In the genomic region with DNA sequence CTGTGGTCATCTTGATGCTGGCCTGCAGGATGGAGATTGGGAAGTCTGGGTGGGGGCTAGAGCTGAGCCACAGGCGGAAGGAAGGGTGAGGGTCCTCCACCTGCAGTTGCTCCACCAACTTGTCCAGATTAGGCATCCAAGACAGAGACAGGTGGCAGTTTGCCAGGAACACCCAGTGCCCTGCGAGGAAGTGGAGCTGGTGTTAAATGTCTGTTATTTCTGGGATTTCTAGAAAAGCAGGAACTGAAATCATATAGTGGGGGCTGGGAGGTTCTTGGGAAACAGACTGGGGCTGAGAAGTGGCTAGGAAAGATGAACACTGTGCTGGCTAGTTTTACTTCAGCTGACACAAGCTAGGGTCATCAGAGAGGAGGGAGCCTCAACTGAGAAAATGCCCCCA, we compare ENCODE assay signal across 10 mouse cellular contexts. TPM values are rescaled to one million over a fixed set of nuclear protein-coding genes. Genes with fewer than 3 reads are reported as not detected.
DNase-seq lines count a peak whose midpoint lies in the region; ATAC-seq and TF ChIP-seq lines count a peak whose summit lies in the region.
"Had no signal": no experiment of that assay in that cellular context is flagged by ENCODE, and none has a peak within 500 bp of the region (broad histone marks: within the 10 kb centered on the region; RNA-seq: fewer than 3 reads in every experiment).

No protein-coding gene starts in this region.

- DNase-seq in cerebellum, postnatal 14 days, result peak; percentile 37 to 61
- no peak for DNase-seq in cerebellum, postnatal 36 days
- peak; percentile 51 for DNase-seq in lung, embryonic 14.5 days
- DNase-seq in lung, postnatal 10 days, result no peak
- no peak for DNase-seq in midbrain, embryonic 11.5 days (ENCODE audit: low spot score, missing footprints)
- DNase-seq in left cerebral cortex, adult 8-10 months (ENCODE audit: low spot score in 2 of 2), result no peak

- no peak for ATAC-seq in lung, embryonic 14.5 days (ENCODE audit: insufficient read depth)
- no peak for ATAC-seq in heart, embryonic 11.5 days (replicated peaks; ENCODE audit: insufficient number of reproducible peaks, low FRiP score, low TSS enrichment)
- ATAC-seq in midbrain, embryonic 11.5 days (ENCODE audit: low FRiP score), result no peak
- ATAC-seq: hindbrain, embryonic 16.5 days had no signal

- H3K9me3 ChIP-seq in lung, embryonic 14.5 days (ENCODE audit: low read depth, low read length), result no peaks in the 10 kb centered on the region
- no peaks in the 10 kb centered on the region for H3K9me3 ChIP-seq in heart, embryonic 11.5 days (replicated peaks; ENCODE audit: control insufficient read depth, low read length)
- H3K9me3 ChIP-seq in midbrain, embryonic 11.5 days (ENCODE audit: control insufficient read depth, low read length), result no peaks in the 10 kb centered on the region
- H3K9me3 ChIP-seq: midbrain, embryonic 12.5 days had no signal

- no peaks in the 10 kb centered on the region for H3K79me2 ChIP-seq in macrophage (ENCODE audit: inconsistent target)

- no peak overlapping the region for H3K4me2 ChIP-seq in lung, embryonic 14.5 days
- 0 out of 2 replicates have a peak overlapping the region, but pooled peaks have one; percentile 6 for H3K4me2 ChIP-seq in heart, embryonic 11.5 days
- H3K4me2 ChIP-seq in midbrain, embryonic 11.5 days, result no peak overlapping the region
- H3K4me2 ChIP-seq: midbrain, embryonic 12.5 days had no signal

- H3K4me3 ChIP-seq in lung, embryonic 14.5 days (ENCODE audit: low read depth, low read length), result no peak overlapping the region
- H3K4me3 ChIP-seq in heart, embryonic 11.5 days (ENCODE audit: low read depth, low read length), result no peak overlapping the region
- H3K4me3 ChIP-seq in macrophage (ENCODE audit: inconsistent target), result no peak overlapping the region
- H3K4me3 ChIP-seq in midbrain, embryonic 11.5 days (ENCODE audit: low read depth, low read length), result no peak overlapping the region
- H3K4me3 ChIP-seq: midbrain, embryonic 12.5 days had no signal

- H3K4me1 ChIP-seq in lung, embryonic 14.5 days (ENCODE audit: insufficient read depth), result no peaks in the 10 kb centered on the region
- peaks cover 9% of the 10 kb centered on the region; the same call in 1 of the 2 replicates for H3K4me1 ChIP-seq in heart, embryonic 11.5 days (ENCODE audit: control insufficient read depth, insufficient read depth, low read length)
- no peaks in the 10 kb centered on the region for H3K4me1 ChIP-seq in midbrain, embryonic 11.5 days (ENCODE audit: control insufficient read depth, insufficient read depth, low read length)

- WGBS in lung, embryonic 14.5 days, result 14% methylated on average over 2 of the region's 2 CpGs
- WGBS in heart, embryonic 11.5 days (ENCODE audit: insufficient replicate concordance), result 40% methylated on average over 2 of the region's 2 CpGs
- WGBS in macrophage (ENCODE audit: missing documents), result 7% methylated on average over 2 of the region's 2 CpGs
- WGBS in midbrain, embryonic 11.5 days, result 75% methylated on average over 2 of the region's 2 CpGs

- no peaks in the 10 kb centered on the region for H3K27me3 ChIP-seq in lung, embryonic 14.5 days (ENCODE audit: insufficient read depth, low read length)
- peaks cover 7% of the 10 kb centered on the region for H3K27me3 ChIP-seq in heart, embryonic 11.5 days (ENCODE audit: control insufficient read depth, insufficient read depth, low read length)
- H3K27me3 ChIP-seq in midbrain, embryonic 11.5 days (ENCODE audit: control insufficient read depth, insufficient read depth, low read length), result no peaks in the 10 kb centered on the region
- H3K27me3 ChIP-seq: midbrain, embryonic 12.5 days had no signal

- H3K9ac ChIP-seq in lung, embryonic 14.5 days, result no peak overlapping the region
- no peak overlapping the region for H3K9ac ChIP-seq in heart, embryonic 11.5 days (ENCODE audit: low read depth, low read length)
- H3K9ac ChIP-seq in midbrain, embryonic 11.5 days (ENCODE audit: low read length), result no peak overlapping the region
- H3K9ac ChIP-seq: midbrain, embryonic 12.5 days had no signal

- TF ChIP-seq CTCF in lung, embryonic 14.5 days (IDR thresholded peaks at IDR 0.05; ENCODE audit: low read depth), result no peak

- no peaks in the 10 kb centered on the region for H3K36me3 ChIP-seq in lung, embryonic 14.5 days (ENCODE audit: insufficient read depth)
- no peaks in the 10 kb centered on the region for H3K36me3 ChIP-seq in heart, embryonic 11.5 days (ENCODE audit: control insufficient read depth, insufficient read depth, low read length)
- no peaks in the 10 kb centered on the region for H3K36me3 ChIP-seq in macrophage (ENCODE audit: inconsistent target)
- no peaks in the 10 kb centered on the region for H3K36me3 ChIP-seq in midbrain, embryonic 11.5 days (ENCODE audit: control insufficient read depth, insufficient read depth, low read length)
- H3K36me3 ChIP-seq: midbrain, embryonic 12.5 days had no signal

- no peak overlapping the region; the same call in 1 of the 2 replicates for H3K27ac ChIP-seq in lung, embryonic 14.5 days (ENCODE audit: low read depth)
- no peak overlapping the region for H3K27ac ChIP-seq in heart, embryonic 11.5 days (ENCODE audit: low read depth, low read length)
- 0 out of 2 replicates have a peak overlapping the region, but pooled peaks have one; percentile 27 for H3K27ac ChIP-seq in macrophage
- no peak overlapping the region for H3K27ac ChIP-seq in midbrain, embryonic 11.5 days (ENCODE audit: low read depth, low read length)
- H3K27ac ChIP-seq: midbrain, embryonic 12.5 days had no signal

RNA-seq across cellular contexts. Expression of a gene that starts 15.8 kb away (rescaled TPM):
- polyA plus RNA-seq in lung, embryonic 14.5 days (2014; fragmentation: Nextera tagmentation; extraction: Ambion mirVana), result 22.9 and 24.4 TPM in 2 replicates
- polyA plus RNA-seq in heart, embryonic 11.5 days (2014; fragmentation: Nextera tagmentation; extraction: Ambion mirVana), result 21.5 and 25.1 TPM in 2 replicates
- total RNA-seq in macrophage (2018; cell fraction: chromatin; rRNA removed), result 100 to 1,000 TPM in 17 of 26 experiments, 10 to 100 TPM in 9; 22.8 to 979 (median 248) TPM
- 100 to 1,000 TPM in 4 of 26 experiments, 10 to 100 TPM in 22; 10.2 to 238 (median 34.9) TPM for total RNA-seq in macrophage (2018; cell fraction: cytosol; rRNA removed)
- total RNA-seq in macrophage (2018; cell fraction: nucleus; rRNA removed), result 100 to 1,000 TPM in 14 of 26 experiments, 10 to 100 TPM in 12; 16.8 to 645 (median 137) TPM
- 4.5 to 15.0 TPM (median 11.0 TPM) in 3 replicates for polyA plus RNA-seq in macrophage (2018)
- polyA plus RNA-seq in midbrain, embryonic 11.5 days (2014; fragmentation: Nextera tagmentation; extraction: Ambion mirVana), result 30.2 and 31.7 TPM in 2 replicates
- 10 to 100 TPM; 17.3 to 29.2 (median 21.9) TPM for total RNA-seq in left cerebral cortex, adult 8-10 months (2022)

RNA-seq across cellular contexts. Expression of a gene that starts 31.3 kb away (rescaled TPM):
- 37.5 and 39.1 TPM in 2 replicates for polyA plus RNA-seq in lung, embryonic 14.5 days (2014; fragmentation: Nextera tagmentation; extraction: Ambion mirVana)
- 30.5 and 31.7 TPM in 2 replicates for polyA plus RNA-seq in heart, embryonic 11.5 days (2014; fragmentation: Nextera tagmentation; extraction: Ambion mirVana)
- total RNA-seq in macrophage (2018; cell fraction: chromatin; rRNA removed), result 10 to 100 TPM in 7 of 26 experiments, 1 to 10 TPM in 15, under 1 TPM in 3, not detected in 1; 0.46 to 36.3 (median 4.9) TPM
- total RNA-seq in macrophage (2018; cell fraction: cytosol; rRNA removed), result 1 to 10 TPM in 4 of 26 experiments, under 1 TPM in 19, not detected in 3; 0.05 to 1.7 (median 0.34) TPM
- total RNA-seq in macrophage (2018; cell fraction: nucleus; rRNA removed), result 10 to 100 TPM in 6 of 26 experiments, 1 to 10 TPM in 13, under 1 TPM in 1, not detected in 6; 0.36 to 23.4 (median 3.3) TPM
- polyA plus RNA-seq in macrophage (2018), result 0.09 TPM in 1 of 3 replicates, not detected in the others
- 11.9 and 13.1 TPM in 2 replicates for polyA plus RNA-seq in midbrain, embryonic 11.5 days (2014; fragmentation: Nextera tagmentation; extraction: Ambion mirVana)
- 1 to 10 TPM; 3.3 to 4.8 (median 3.5) TPM for total RNA-seq in left cerebral cortex, adult 8-10 months (2022)

RNA-seq across cellular contexts. Expression of a gene that starts 33.9 kb away (rescaled TPM):
- polyA plus RNA-seq in lung, embryonic 14.5 days (2014; fragmentation: Nextera tagmentation; extraction: Ambion mirVana), result 26.8 and 27.2 TPM in 2 replicates
- 19.6 and 25.0 TPM in 2 replicates for polyA plus RNA-seq in heart, embryonic 11.5 days (2014; fragmentation: Nextera tagmentation; extraction: Ambion mirVana)
- 10 to 100 TPM; 10.2 to 51.5 (median 24.5) TPM for total RNA-seq in macrophage (2018; cell fraction: chromatin; rRNA removed)
- 10 to 100 TPM; 16.0 to 40.0 (median 24.4) TPM for total RNA-seq in macrophage (2018; cell fraction: cytosol; rRNA removed)
- 10 to 100 TPM; 17.0 to 48.9 (median 26.3) TPM for total RNA-seq in macrophage (2018; cell fraction: nucleus; rRNA removed)
- 25.0 to 35.1 TPM (median 31.3 TPM) in 3 replicates for polyA plus RNA-seq in macrophage (2018)
- 44.6 and 50.5 TPM in 2 replicates for polyA plus RNA-seq in midbrain, embryonic 11.5 days (2014; fragmentation: Nextera tagmentation; extraction: Ambion mirVana)
- 10 to 100 TPM; 38.0 to 43.7 (median 42.5) TPM for total RNA-seq in left cerebral cortex, adult 8-10 months (2022)

RNA-seq across cellular contexts. Expression of a gene that starts 34.0 kb away (rescaled TPM):
- 169 and 173 TPM in 2 replicates for polyA plus RNA-seq in lung, embryonic 14.5 days (2014; fragmentation: Nextera tagmentation; extraction: Ambion mirVana)
- polyA plus RNA-seq in heart, embryonic 11.5 days (2014; fragmentation: Nextera tagmentation; extraction: Ambion mirVana), result 166 and 170 TPM in 2 replicates
- 10 to 100 TPM in 1 of 26 experiments, 1 to 10 TPM in 18, not detected in 7; 1.8 to 14.1 (median 4.3) TPM for total RNA-seq in macrophage (2018; cell fraction: chromatin; rRNA removed)
- total RNA-seq in macrophage (2018; cell fraction: cytosol; rRNA removed), result 100 to 1,000 TPM in 5 of 26 experiments, 10 to 100 TPM in 21; 63.9 to 111 (median 87.7) TPM
- total RNA-seq in macrophage (2018; cell fraction: nucleus; rRNA removed), result 10 to 100 TPM in 19 of 26 experiments, 1 to 10 TPM in 7; 5.4 to 34.6 (median 15.8) TPM
- 60.0 to 104 TPM (median 95.8 TPM) in 3 replicates for polyA plus RNA-seq in macrophage (2018)
- 120 and 130 TPM in 2 replicates for polyA plus RNA-seq in midbrain, embryonic 11.5 days (2014; fragmentation: Nextera tagmentation; extraction: Ambion mirVana)
- total RNA-seq in left cerebral cortex, adult 8-10 months (2022), result 100 to 1,000 TPM in 3 of 4 experiments, 10 to 100 TPM in 1; 99.9 to 140 (median 114) TPM

Comparison
In these comparisons a context has a peak if more than half of its experiments do, and no peak if none do; other contexts are left out.
1. DNase-seq: peak in cerebellum, postnatal 14 days (2 of 2) and lung, embryonic 14.5 days (single experiment); none in cerebellum, postnatal 36 days (0 of 2), lung, postnatal 10 days (single experiment), midbrain, embryonic 11.5 days (single experiment) and left cerebral cortex, adult 8-10 months (0 of 2).
2. RNA of a gene that starts 31.3 kb away (polyA plus RNA-seq): 37.5 to 39.1 TPM in lung, embryonic 14.5 days, 30.5 to 31.7 TPM in heart, embryonic 11.5 days and 11.9 to 13.1 TPM in midbrain, embryonic 11.5 days; 0.09 TPM in macrophage; every median in the first group is over 10 times any median in the second.